Mouse (Mus musculus): ENCODE measurements around the gene Rars. TPM values are rescaled to one million over a fixed set of nuclear protein-coding genes. Genes with fewer than 3 reads are reported as not detected.
"Not testable (repeated sequence)": the region's sequence is repeated elsewhere in the genome, so short reads cannot be mapped to it uniquely, and the experiment has no call there.

The Rars gene
- polyA plus RNA-seq, 1 experiment from 2014 or later, result 106 TPM

DNA sequence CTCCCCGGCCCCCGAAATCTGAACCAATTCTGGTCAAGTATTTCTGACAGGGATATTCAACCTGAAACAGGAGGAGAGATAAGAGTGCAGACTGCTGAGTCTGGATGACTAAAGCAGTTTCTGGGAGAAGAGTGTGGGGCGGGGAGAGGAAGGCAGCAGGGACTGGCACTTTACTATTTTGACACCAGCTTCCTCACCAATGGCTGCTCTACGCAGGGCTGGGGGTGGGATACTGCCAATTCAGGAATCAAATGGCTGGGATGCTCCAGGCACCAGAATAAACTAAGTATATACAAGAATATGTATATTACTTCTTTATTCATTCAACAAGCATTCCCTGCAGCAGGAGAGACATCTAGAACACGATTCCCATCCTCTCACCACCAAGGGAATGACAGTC lies 29.3 kb upstream of the Rars start:
- ATAC-seq (ENCODE audit: low FRiP score) (no peak), DNase-seq (ENCODE audit: low spot score) (no peak)
- Histone ChIP-seq H3K9me3 (ENCODE audit: control insufficient read depth, low read length) (no peaks in the 10 kb centered on the region), H3K27me3 (ENCODE audit: control insufficient read depth, insufficient read depth, low read length) (no peaks in the 10 kb centered on the region), H3K4me3 (ENCODE audit: low read depth, low read length) (no peak overlapping the region), H3K36me3 (ENCODE audit: control insufficient read depth, insufficient read depth, low read length) (no peaks in the 10 kb centered on the region), H3K4me1 (replicated peaks; ENCODE audit: control insufficient read depth, insufficient read depth, low read length) (peaks cover 24% of the 10 kb centered on the region), H3K9ac (ENCODE audit: low read depth, low read length) (no peak overlapping the region), H3K4me2 (replicated peaks; ENCODE audit: low read depth, low read length) (no peak overlapping the region), H3K27ac (ENCODE audit: low read depth, low read length) (no peak overlapping the region)
- 88% methylated on average over 5 of the region's 5 CpGs for WGBS

DNA sequence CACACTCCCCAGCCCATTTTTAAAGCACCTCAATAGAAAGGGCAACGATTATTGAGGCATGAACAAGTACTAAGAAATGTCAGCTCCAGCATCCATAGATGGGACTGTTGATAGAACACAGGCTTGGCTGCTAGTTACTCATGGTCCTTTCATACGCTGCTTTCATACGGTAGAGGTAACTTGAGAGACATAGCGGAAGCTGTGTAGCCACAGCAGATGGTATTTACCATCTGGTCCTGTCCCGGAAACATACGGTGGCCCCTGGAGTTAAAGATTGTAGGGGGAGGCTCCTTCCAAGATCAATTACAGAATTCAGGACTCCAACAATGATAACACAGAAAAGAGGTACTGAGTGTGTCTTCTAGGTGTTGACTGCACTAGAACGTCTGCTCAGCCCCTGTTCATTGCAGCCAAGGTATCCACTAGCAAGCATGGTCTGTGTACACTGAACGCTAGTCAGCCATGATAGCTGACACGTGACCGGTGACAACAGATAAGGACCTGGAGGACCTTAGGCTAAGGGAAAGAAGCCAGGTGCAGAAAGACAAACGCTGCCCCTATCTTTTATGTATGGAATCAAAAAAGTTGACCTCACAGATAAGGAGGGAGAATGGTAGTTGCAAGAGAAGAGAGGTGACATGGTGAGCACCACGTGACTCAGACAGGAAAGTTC lies 23.2 kb upstream of the Rars start:
- H3K4me3 ChIP-seq (ENCODE audit: low read depth, low read length), result no peak overlapping the region
- no peaks in the 10 kb centered on the region for H3K9me3 ChIP-seq (ENCODE audit: control insufficient read depth, low read length)
- peaks cover 9% of the 10 kb centered on the region for H3K4me1 ChIP-seq (replicated peaks; ENCODE audit: control insufficient read depth, insufficient read depth, low read length)
- 76% methylated on average over 12 of the region's 12 CpGs for WGBS
- peak overlapping the region; percentile 83 for H3K27ac ChIP-seq (ENCODE audit: low read depth, low read length)
- no peak for DNase-seq (ENCODE audit: low spot score)
- no peak for ATAC-seq (ENCODE audit: low FRiP score)
- H3K9ac ChIP-seq (ENCODE audit: low read depth, low read length), result no peak overlapping the region
- no peaks in the 10 kb centered on the region for H3K36me3 ChIP-seq (ENCODE audit: control insufficient read depth, insufficient read depth, low read length)
- H3K4me2 ChIP-seq (replicated peaks; ENCODE audit: low read depth, low read length), result no peak overlapping the region
- H3K27me3 ChIP-seq (ENCODE audit: control insufficient read depth, insufficient read depth, low read length), result no peaks in the 10 kb centered on the region

DNA sequence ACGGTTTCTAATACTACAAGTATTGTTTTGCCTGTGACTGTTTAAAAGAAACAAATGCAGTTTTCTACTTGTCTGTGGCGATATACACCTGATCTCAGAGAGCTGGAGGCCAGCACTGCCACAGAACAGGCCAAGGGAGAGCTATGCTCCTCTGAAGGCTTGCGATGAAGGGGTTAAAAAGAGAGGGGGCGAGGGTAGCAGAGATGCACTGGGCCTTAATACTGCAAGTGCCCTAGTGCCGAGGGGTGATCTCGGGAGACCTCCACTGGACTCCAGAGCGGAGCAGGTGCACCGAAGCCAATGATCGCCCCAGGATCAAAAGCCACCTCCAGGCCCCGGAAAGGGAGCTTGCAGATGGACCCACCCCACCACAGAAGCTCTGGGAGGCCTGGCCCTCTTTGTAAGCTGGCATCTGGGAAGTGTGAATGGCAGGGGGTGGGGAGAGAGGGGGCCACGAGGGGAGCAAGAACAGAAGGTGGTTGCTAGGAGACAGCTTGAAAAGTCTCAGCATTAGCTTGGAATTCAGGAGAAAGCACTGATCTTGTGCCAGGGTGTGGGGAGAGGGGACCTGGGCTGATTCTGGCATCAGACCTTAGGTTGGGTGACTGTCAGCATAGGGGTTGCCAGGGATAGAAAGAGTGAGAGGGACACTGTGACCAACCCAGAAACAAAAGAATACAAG lies 22.2 kb upstream of the Rars start:
- peak; percentile 93 for ATAC-seq (ENCODE audit: low FRiP score)
- Histone ChIP-seq H3K9ac (ENCODE audit: low read depth, low read length) (no peak overlapping the region), H3K9me3 (ENCODE audit: control insufficient read depth, low read length) (no peaks in the 10 kb centered on the region), H3K4me1 (replicated peaks; ENCODE audit: control insufficient read depth, insufficient read depth, low read length) (peaks cover 9% of the 10 kb centered on the region), H3K27ac (ENCODE audit: low read depth, low read length) (peak overlapping the region; percentile 83), H3K4me3 (ENCODE audit: low read depth, low read length) (no peak overlapping the region), H3K4me2 (replicated peaks; ENCODE audit: low read depth, low read length) (no peak overlapping the region), H3K36me3 (ENCODE audit: control insufficient read depth, insufficient read depth, low read length) (no peaks in the 10 kb centered on the region), H3K27me3 (ENCODE audit: control insufficient read depth, insufficient read depth, low read length) (no peaks in the 10 kb centered on the region)
- peak; percentile 81 for DNase-seq (ENCODE audit: low spot score)
- WGBS, result 33% methylated on average over 11 of the region's 11 CpGs

DNA sequence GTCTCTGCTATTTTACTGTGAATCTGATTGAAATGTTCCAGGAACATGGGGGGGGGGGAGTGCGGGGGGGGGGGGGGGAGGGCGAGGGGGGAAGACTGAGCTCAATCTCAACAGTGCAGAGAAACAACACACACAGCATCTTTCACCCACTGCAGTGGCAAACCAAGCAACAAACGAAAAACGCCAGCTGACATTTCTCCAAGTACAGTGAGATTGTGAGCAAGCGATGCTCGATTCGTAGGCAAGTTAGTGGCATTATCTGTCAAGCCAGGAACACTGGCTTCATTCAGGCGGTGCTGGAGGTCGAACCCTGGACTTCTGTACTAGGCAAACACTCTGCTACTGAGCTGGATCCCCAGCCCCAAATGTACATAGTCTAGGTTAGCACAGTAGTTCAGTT lies 21.3 kb upstream of the Rars start:
- 0 out of 2 replicates have a peak overlapping the region, but pooled peaks have one; percentile 83 for H3K27ac ChIP-seq (ENCODE audit: low read depth, low read length)
- H3K36me3 ChIP-seq (ENCODE audit: control insufficient read depth, insufficient read depth, low read length), result no peaks in the 10 kb centered on the region
- ATAC-seq (ENCODE audit: low FRiP score), result no peak

DNA sequence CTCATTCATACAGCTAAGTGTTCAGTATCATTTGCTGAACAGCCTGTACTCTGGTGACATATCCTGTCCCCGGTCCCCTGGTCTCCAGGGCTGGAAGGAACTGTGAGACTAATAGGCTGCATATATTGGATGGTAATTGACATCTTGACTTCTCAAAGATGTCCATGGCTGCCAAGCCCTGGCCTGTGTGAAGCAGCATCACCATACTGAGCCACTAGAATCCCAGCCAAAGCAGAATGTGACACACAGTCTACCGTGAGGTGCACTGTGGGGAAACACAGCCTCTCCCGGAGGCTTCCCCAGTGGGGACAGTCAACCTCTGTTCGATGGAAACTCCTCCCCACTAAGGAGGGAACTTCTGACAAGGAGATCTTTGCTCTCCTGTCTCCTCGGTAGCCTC lies 20.6 kb upstream of the Rars start:
- peaks cover 9% of the 10 kb centered on the region for H3K4me1 ChIP-seq (replicated peaks; ENCODE audit: control insufficient read depth, insufficient read depth, low read length)
- peak overlapping the region; percentile 27; the same call in 1 of the 2 replicates for H3K27ac ChIP-seq (ENCODE audit: low read depth, low read length)
- H3K4me3 ChIP-seq (ENCODE audit: low read depth, low read length), result no peak overlapping the region
- H3K9ac ChIP-seq (ENCODE audit: low read depth, low read length), result no peak overlapping the region
- no peak overlapping the region for H3K4me2 ChIP-seq (replicated peaks; ENCODE audit: low read depth, low read length)
- no peaks in the 10 kb centered on the region for H3K9me3 ChIP-seq (ENCODE audit: control insufficient read depth, low read length)
- no peaks in the 10 kb centered on the region for H3K36me3 ChIP-seq (ENCODE audit: control insufficient read depth, insufficient read depth, low read length)
- no peak for ATAC-seq (ENCODE audit: low FRiP score)
- WGBS, result 77% methylated on average over 5 of the region's 5 CpGs
- H3K27me3 ChIP-seq (ENCODE audit: control insufficient read depth, insufficient read depth, low read length), result no peaks in the 10 kb centered on the region
- DNase-seq (ENCODE audit: low spot score), result no peak

More for the DNA sequence above, 21.3 kb upstream of the Rars start:
- WGBS, result 84% methylated on average over 7 of the region's 9 CpGs
- no peak overlapping the region for H3K4me3 ChIP-seq (ENCODE audit: low read depth, low read length)
- H3K27me3 ChIP-seq (ENCODE audit: control insufficient read depth, insufficient read depth, low read length), result no peaks in the 10 kb centered on the region
- H3K9ac ChIP-seq (ENCODE audit: low read depth, low read length), result no peak overlapping the region
- no peaks in the 10 kb centered on the region for H3K9me3 ChIP-seq (ENCODE audit: control insufficient read depth, low read length)
- H3K4me1 ChIP-seq (replicated peaks; ENCODE audit: control insufficient read depth, insufficient read depth, low read length), result peaks cover 9% of the 10 kb centered on the region
- no peak for DNase-seq (ENCODE audit: low spot score)
- no peak overlapping the region for H3K4me2 ChIP-seq (replicated peaks; ENCODE audit: low read depth, low read length)

DNA sequence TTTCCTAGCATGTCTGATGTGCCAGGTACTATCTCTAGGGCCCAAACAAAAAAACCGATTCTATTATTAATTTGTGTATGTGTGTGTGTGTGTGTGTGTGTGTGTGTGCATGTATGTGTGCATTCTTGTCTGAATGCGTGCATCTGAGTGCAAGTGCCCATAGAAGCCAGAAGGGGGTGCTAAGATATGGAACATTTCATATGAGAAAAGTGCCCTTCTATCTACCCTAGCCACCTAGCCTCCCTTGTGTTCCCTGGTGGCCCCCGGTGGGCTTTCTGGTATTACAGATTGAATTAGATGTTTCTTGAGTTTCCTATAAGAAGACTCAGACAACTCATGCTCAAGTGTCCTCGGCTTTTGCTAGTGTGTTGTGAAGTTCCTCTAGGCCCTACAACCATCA lies 19.3 kb upstream of the Rars start:
- Histone ChIP-seq H3K27me3 (ENCODE audit: control insufficient read depth, insufficient read depth, low read length) (no peaks in the 10 kb centered on the region), H3K36me3 (ENCODE audit: control insufficient read depth, insufficient read depth, low read length) (no peaks in the 10 kb centered on the region), H3K9ac (ENCODE audit: low read depth, low read length) (no peak overlapping the region), H3K27ac (ENCODE audit: low read depth, low read length) (no peak overlapping the region), H3K4me1 (replicated peaks; ENCODE audit: control insufficient read depth, insufficient read depth, low read length) (peaks cover 9% of the 10 kb centered on the region), H3K4me3 (ENCODE audit: low read depth, low read length) (no peak overlapping the region), H3K9me3 (ENCODE audit: control insufficient read depth, low read length) (no peaks in the 10 kb centered on the region), H3K4me2 (replicated peaks; ENCODE audit: low read depth, low read length) (no peak overlapping the region)
- 95% methylated on average over 4 of the region's 4 CpGs for WGBS
- ATAC-seq (ENCODE audit: low FRiP score), result no peak
- DNase-seq (ENCODE audit: low spot score), result no peak

DNA sequence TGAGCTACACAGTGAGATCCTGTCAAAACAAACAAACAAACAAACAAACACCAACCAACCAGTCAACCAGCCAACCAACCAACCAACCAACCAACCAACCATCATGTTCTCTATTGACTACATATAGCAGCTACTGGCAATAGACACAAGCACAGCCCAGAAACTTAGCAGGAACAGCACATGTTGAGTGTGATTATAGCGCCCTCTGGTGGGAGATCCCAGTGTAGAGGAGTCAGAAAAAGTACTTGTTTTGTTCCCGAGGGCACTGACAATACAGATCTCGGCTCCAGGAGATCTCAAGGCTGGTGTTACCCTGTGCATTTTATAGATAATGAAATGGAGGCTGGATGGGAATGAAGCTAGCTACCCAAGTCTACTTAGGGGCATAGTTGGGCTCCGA lies 18.4 kb upstream of the Rars start:
- Histone ChIP-seq H3K27me3 (ENCODE audit: control insufficient read depth, insufficient read depth, low read length) (no peaks in the 10 kb centered on the region), H3K9me3 (ENCODE audit: control insufficient read depth, low read length) (no peaks in the 10 kb centered on the region), H3K4me2 (replicated peaks; ENCODE audit: low read depth, low read length) (no peak overlapping the region), H3K4me1 (replicated peaks; ENCODE audit: control insufficient read depth, insufficient read depth, low read length) (peaks cover 9% of the 10 kb centered on the region), H3K4me3 (ENCODE audit: low read depth, low read length) (no peak overlapping the region), H3K27ac (ENCODE audit: low read depth, low read length) (no peak overlapping the region), H3K9ac (ENCODE audit: low read depth, low read length) (no peak overlapping the region), H3K36me3 (ENCODE audit: control insufficient read depth, insufficient read depth, low read length) (no peaks in the 10 kb centered on the region)
- WGBS, result 60% methylated on average over 4 of the region's 4 CpGs
- peak; percentile 71 for DNase-seq (ENCODE audit: low spot score)
- no peak for ATAC-seq (ENCODE audit: low FRiP score)

DNA sequence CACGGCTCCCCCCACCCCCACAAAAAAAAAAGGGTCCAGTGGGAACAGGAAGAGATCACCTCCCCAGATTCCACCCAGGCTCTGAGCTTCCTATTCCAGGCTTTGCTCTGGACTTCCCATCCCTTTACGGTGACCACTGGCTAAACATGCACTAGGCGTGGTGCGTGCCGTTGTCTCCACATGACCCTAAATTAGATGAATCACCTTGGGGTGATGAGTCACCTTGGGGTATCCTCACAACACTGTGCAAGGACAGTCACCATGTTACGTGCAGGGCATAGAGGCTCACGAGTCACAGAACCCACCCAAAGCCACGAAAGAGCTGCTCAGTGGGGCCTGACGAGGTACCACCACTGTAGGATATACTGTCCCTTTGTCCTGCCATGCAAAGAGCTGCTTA lies 10.0 kb upstream of the Rars start:
- Histone ChIP-seq H3K4me1 (replicated peaks; ENCODE audit: control insufficient read depth, insufficient read depth, low read length) (no peaks in the 10 kb centered on the region), H3K36me3 (ENCODE audit: control insufficient read depth, insufficient read depth, low read length) (no peaks in the 10 kb centered on the region), H3K4me2 (replicated peaks; ENCODE audit: low read depth, low read length) (no peak overlapping the region), H3K9ac (ENCODE audit: low read depth, low read length) (no peak overlapping the region), H3K27ac (ENCODE audit: low read depth, low read length) (no peak overlapping the region), H3K9me3 (ENCODE audit: control insufficient read depth, low read length) (no peaks in the 10 kb centered on the region), H3K27me3 (ENCODE audit: control insufficient read depth, insufficient read depth, low read length) (no peaks in the 10 kb centered on the region), H3K4me3 (ENCODE audit: low read depth, low read length) (no peak overlapping the region)
- 88% methylated on average over 9 of the region's 9 CpGs for WGBS
- ATAC-seq (ENCODE audit: low FRiP score) (no peak), DNase-seq (ENCODE audit: low spot score) (no peak)

DNA sequence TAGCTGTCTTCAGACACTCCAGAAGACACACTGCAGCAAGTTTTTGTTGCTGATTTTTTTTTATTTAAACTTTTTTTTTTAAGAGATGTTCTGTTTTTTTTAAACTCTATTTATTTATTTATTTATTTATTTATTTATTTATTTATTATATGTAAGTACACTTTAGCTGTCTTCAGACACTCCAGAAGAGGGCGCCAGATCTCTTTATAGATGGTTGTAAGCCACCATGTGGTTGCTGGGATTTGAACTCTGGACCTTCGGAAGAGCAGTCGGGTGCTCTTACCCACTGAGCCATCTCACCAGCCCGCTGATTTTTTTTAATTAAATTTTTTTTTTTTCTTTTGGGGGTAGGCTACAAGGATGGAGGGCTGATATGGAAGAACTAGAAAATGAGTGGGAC lies 8.3 kb upstream of the Rars start:
- not testable (repeated sequence) for H3K4me3 ChIP-seq (ENCODE audit: low read depth, low read length); H3K27ac ChIP-seq (ENCODE audit: low read depth, low read length); H3K9ac ChIP-seq (ENCODE audit: low read depth, low read length); H3K4me1 ChIP-seq (replicated peaks; ENCODE audit: control insufficient read depth, insufficient read depth, low read length); H3K36me3 ChIP-seq (ENCODE audit: control insufficient read depth, insufficient read depth, low read length); H3K9me3 ChIP-seq (ENCODE audit: control insufficient read depth, low read length); ATAC-seq (ENCODE audit: low FRiP score); DNase-seq (ENCODE audit: low spot score); H3K27me3 ChIP-seq (ENCODE audit: control insufficient read depth, insufficient read depth, low read length); H3K4me2 ChIP-seq (replicated peaks; ENCODE audit: low read depth, low read length)
- WGBS, result 79% methylated on average over 4 of the region's 4 CpGs

All from hindbrain, embryonic 11.5 days (tissue).